Mouse (Mus musculus): Measurements from ENCODE around the gene Kcnk18. TPM values are rescaled to one million over a fixed set of nuclear protein-coding genes. Genes with fewer than 3 reads are reported as not detected.

Kcnk18 gene
- polyA plus RNA-seq, 1 experiment from 2014 or later, result not detected

- ATAC-seq (ENCODE audit: insufficient read depth, low FRiP score, low TSS enrichment), result no peak
- H3K36me3 ChIP-seq (ENCODE audit: control insufficient read depth, insufficient read depth, low read length), result no peaks in the 10 kb centered on the region
These were observed 20.9 kb upstream of the Kcnk18 start for GRCm38 (mm10) chr19:59198161-59198560.

GRCm38 (mm10) chr19:59208475-59208874 lies 10.5 kb upstream of the Kcnk18 start:
- Histone ChIP-seq H3K4me1 (ENCODE audit: control insufficient read depth, insufficient read depth, low read length) (no peaks in the 10 kb centered on the region), H3K27ac (ENCODE audit: low read depth, low read length) (no peak overlapping the region), H3K9me3 (ENCODE audit: control insufficient read depth, low read length) (no peaks in the 10 kb centered on the region), H3K4me3 (ENCODE audit: low read depth, low read length) (no peak overlapping the region), H3K27me3 (ENCODE audit: control insufficient read depth, insufficient read depth, low read length) (no peaks in the 10 kb centered on the region), H3K4me2 (ENCODE audit: low read depth) (no peak overlapping the region), H3K9ac (ENCODE audit: low read length) (no peak overlapping the region), H3K36me3 (ENCODE audit: control insufficient read depth, insufficient read depth, low read length) (no peaks in the 10 kb centered on the region)
- ATAC-seq (ENCODE audit: insufficient read depth, low FRiP score, low TSS enrichment) (no peak), DNase-seq (ENCODE audit: low spot score) (peak; percentile 80)
- 30% methylated on average over 5 of the region's 5 CpGs for WGBS

More at GRCm38 (mm10) chr19:59198161-59198560, 20.9 kb upstream of the Kcnk18 start:
- Histone ChIP-seq H3K9me3 (ENCODE audit: control insufficient read depth, low read length) (peaks cover 4% of the 10 kb centered on the region; the same call in 1 of the 2 replicates), H3K27ac (ENCODE audit: low read depth, low read length) (no peak overlapping the region), H3K4me1 (ENCODE audit: control insufficient read depth, insufficient read depth, low read length) (peaks cover 2% of the 10 kb centered on the region; the same call in 1 of the 2 replicates), H3K9ac (ENCODE audit: low read length) (no peak overlapping the region), H3K4me3 (ENCODE audit: low read depth, low read length) (no peak overlapping the region), H3K27me3 (ENCODE audit: control insufficient read depth, insufficient read depth, low read length) (peaks cover 47% of the 10 kb centered on the region), H3K4me2 (ENCODE audit: low read depth) (no peak overlapping the region)
- WGBS, result 41% methylated on average over 7 of the region's 7 CpGs
- DNase-seq (ENCODE audit: low spot score), result peak; percentile 49

GRCm38 (mm10) chr19:59208986-59209385 lies 10.0 kb upstream of the Kcnk18 start:
- no peak for DNase-seq (ENCODE audit: low spot score)

GRCm38 (mm10) chr19:59216891-59217290 lies 2.1 kb upstream of the Kcnk18 start:
- WGBS, result 77% methylated on average over 3 of the region's 3 CpGs
- H3K9me3 ChIP-seq (ENCODE audit: control insufficient read depth, low read length), result no peaks in the 10 kb centered on the region
- DNase-seq (ENCODE audit: low spot score) (no peak), ATAC-seq (ENCODE audit: insufficient read depth, low FRiP score, low TSS enrichment) (no peak)
- H3K4me1 ChIP-seq (ENCODE audit: control insufficient read depth, insufficient read depth, low read length), result 0 out of 2 replicates have a peak, but pooled peaks cover 2% of the 10 kb centered on the region
- H3K4me2 ChIP-seq (ENCODE audit: low read depth), result no peak overlapping the region
- no peak overlapping the region for H3K27ac ChIP-seq (ENCODE audit: low read depth, low read length)
- no peaks in the 10 kb centered on the region for H3K27me3 ChIP-seq (ENCODE audit: control insufficient read depth, insufficient read depth, low read length)
- H3K36me3 ChIP-seq (ENCODE audit: control insufficient read depth, insufficient read depth, low read length), result no peaks in the 10 kb centered on the region
- H3K4me3 ChIP-seq (ENCODE audit: low read depth, low read length), result no peak overlapping the region
- H3K9ac ChIP-seq (ENCODE audit: low read length), result no peak overlapping the region

More at GRCm38 (mm10) chr19:59208986-59209385, 10.0 kb upstream of the Kcnk18 start:
- H3K4me1 ChIP-seq (ENCODE audit: control insufficient read depth, insufficient read depth, low read length), result no peaks in the 10 kb centered on the region
- no peak overlapping the region for H3K9ac ChIP-seq (ENCODE audit: low read length)
- H3K27me3 ChIP-seq (ENCODE audit: control insufficient read depth, insufficient read depth, low read length), result no peaks in the 10 kb centered on the region
- WGBS, result 78% methylated on average over 2 of the region's 2 CpGs
- H3K27ac ChIP-seq (ENCODE audit: low read depth, low read length), result no peak overlapping the region
- no peak overlapping the region for H3K4me3 ChIP-seq (ENCODE audit: low read depth, low read length)
- no peak for ATAC-seq (ENCODE audit: insufficient read depth, low FRiP score, low TSS enrichment)
- no peak overlapping the region for H3K4me2 ChIP-seq (ENCODE audit: low read depth)
- H3K9me3 ChIP-seq (ENCODE audit: control insufficient read depth, low read length), result no peaks in the 10 kb centered on the region
- H3K36me3 ChIP-seq (ENCODE audit: control insufficient read depth, insufficient read depth, low read length), result no peaks in the 10 kb centered on the region

- WGBS, result 70% methylated on average over 3 of the region's 3 CpGs
- ATAC-seq (ENCODE audit: insufficient read depth, low FRiP score, low TSS enrichment), result no peak
- Histone ChIP-seq H3K4me2 (ENCODE audit: low read depth) (no peak overlapping the region), H3K27me3 (ENCODE audit: control insufficient read depth, insufficient read depth, low read length) (no peaks in the 10 kb centered on the region), H3K4me3 (ENCODE audit: low read depth, low read length) (no peak overlapping the region), H3K27ac (ENCODE audit: low read depth, low read length) (no peak overlapping the region), H3K9ac (ENCODE audit: low read length) (no peak overlapping the region), H3K9me3 (ENCODE audit: control insufficient read depth, low read length) (no peaks in the 10 kb centered on the region), H3K4me1 (ENCODE audit: control insufficient read depth, insufficient read depth, low read length) (0 out of 2 replicates have a peak, but pooled peaks cover 2% of the 10 kb centered on the region), H3K36me3 (ENCODE audit: control insufficient read depth, insufficient read depth, low read length) (no peaks in the 10 kb centered on the region)
- DNase-seq (ENCODE audit: low spot score), result no peak
These were observed 2.1 kb downstream of the Kcnk18 start for GRCm38 (mm10) chr19:59221131-59221530.

GRCm38 (mm10) chr19:59228376-59228775 lies 9.4 kb downstream of the Kcnk18 start:
- Histone ChIP-seq H3K9me3 (ENCODE audit: control insufficient read depth, low read length) (no peaks in the 10 kb centered on the region), H3K27ac (ENCODE audit: low read depth, low read length) (no peak overlapping the region), H3K36me3 (ENCODE audit: control insufficient read depth, insufficient read depth, low read length) (no peaks in the 10 kb centered on the region), H3K4me1 (ENCODE audit: control insufficient read depth, insufficient read depth, low read length) (no peaks in the 10 kb centered on the region), H3K4me3 (ENCODE audit: low read depth, low read length) (no peak overlapping the region), H3K27me3 (ENCODE audit: control insufficient read depth, insufficient read depth, low read length) (no peaks in the 10 kb centered on the region), H3K4me2 (ENCODE audit: low read depth) (no peak overlapping the region), H3K9ac (ENCODE audit: low read length) (no peak overlapping the region)
- ATAC-seq (ENCODE audit: insufficient read depth, low FRiP score, low TSS enrichment), result no peak
- WGBS, result 76% methylated on average over 3 of the region's 3 CpGs
- DNase-seq (ENCODE audit: low spot score), result no peak

- WGBS, result 80% methylated on average over 5 of the region's 5 CpGs
- Histone ChIP-seq H3K36me3 (ENCODE audit: control insufficient read depth, insufficient read depth, low read length) (no peaks in the 10 kb centered on the region), H3K27ac (ENCODE audit: low read depth, low read length) (no peak overlapping the region), H3K27me3 (ENCODE audit: control insufficient read depth, insufficient read depth, low read length) (no peaks in the 10 kb centered on the region), H3K4me3 (ENCODE audit: low read depth, low read length) (no peak overlapping the region), H3K9me3 (ENCODE audit: control insufficient read depth, low read length) (no peaks in the 10 kb centered on the region), H3K4me1 (ENCODE audit: control insufficient read depth, insufficient read depth, low read length) (no peaks in the 10 kb centered on the region), H3K4me2 (ENCODE audit: low read depth) (no peak overlapping the region), H3K9ac (ENCODE audit: low read length) (no peak overlapping the region)
- ATAC-seq (ENCODE audit: insufficient read depth, low FRiP score, low TSS enrichment) (no peak), DNase-seq (ENCODE audit: low spot score) (no peak)
These were observed 13.8 kb downstream of the Kcnk18 start for GRCm38 (mm10) chr19:59232786-59233185.

- Histone ChIP-seq H3K27me3 (ENCODE audit: control insufficient read depth, insufficient read depth, low read length) (no peaks in the 10 kb centered on the region), H3K9ac (ENCODE audit: low read length) (no peak overlapping the region), H3K4me3 (ENCODE audit: low read depth, low read length) (no peak overlapping the region), H3K27ac (ENCODE audit: low read depth, low read length) (no peak overlapping the region), H3K4me2 (ENCODE audit: low read depth) (no peak overlapping the region), H3K36me3 (ENCODE audit: control insufficient read depth, insufficient read depth, low read length) (no peaks in the 10 kb centered on the region), H3K4me1 (ENCODE audit: control insufficient read depth, insufficient read depth, low read length) (no peaks in the 10 kb centered on the region), H3K9me3 (ENCODE audit: control insufficient read depth, low read length) (no peaks in the 10 kb centered on the region)
- no peak for ATAC-seq (ENCODE audit: insufficient read depth, low FRiP score, low TSS enrichment)
- WGBS, result 89% methylated on average over 18 of the region's 18 CpGs
- DNase-seq (ENCODE audit: low spot score), result no peak
These were observed 16.0 kb downstream of the Kcnk18 start for GRCm38 (mm10) chr19:59235001-59235400.

- Histone ChIP-seq H3K27me3 (ENCODE audit: control insufficient read depth, insufficient read depth, low read length) (no peaks in the 10 kb centered on the region), H3K27ac (ENCODE audit: low read depth, low read length) (no peak overlapping the region), H3K4me1 (ENCODE audit: control insufficient read depth, insufficient read depth, low read length) (no peaks in the 10 kb centered on the region), H3K9me3 (ENCODE audit: control insufficient read depth, low read length) (no peaks in the 10 kb centered on the region), H3K9ac (ENCODE audit: low read length) (no peak overlapping the region), H3K36me3 (ENCODE audit: control insufficient read depth, insufficient read depth, low read length) (no peaks in the 10 kb centered on the region), H3K4me3 (ENCODE audit: low read depth, low read length) (no peak overlapping the region), H3K4me2 (ENCODE audit: low read depth) (no peak overlapping the region)
- DNase-seq (ENCODE audit: low spot score), result no peak
- WGBS, result 79% methylated on average over 6 of the region's 6 CpGs
- no peak for ATAC-seq (ENCODE audit: insufficient read depth, low FRiP score, low TSS enrichment)
These were observed 17.0 kb downstream of the Kcnk18 start for GRCm38 (mm10) chr19:59236046-59236445.
